Mouse (Mus musculus) heart, adult 8-10 months (tissue): Measurements from ENCODE around the gene Ryr1. TPM values are rescaled to one million over a fixed set of nuclear protein-coding genes. Genes with fewer than 3 reads are reported as not detected.

Experiments used
- DNase-seq: peaks from one replicate; pipeline ENCODE4 v3.0.0; 2022; ENCODE audit warnings: low spot score
- microRNA-seq: library from miRNA; unstranded; fragments of <30 nt; microRNA quantifications from one replicate; pipeline ENCODE4 v1.2.0, GENCODE M21; 2022
- total RNA-seq, 4 experiments: library from RNA; stranded (reverse); gene quantifications; 2 replicates each; pipeline ENCODE4 v1.2.4; 2022

The Ryr1 gene
- total RNA-seq, 4 experiments from 2014 or later: 0.79 to 1.5 (median 0.92) TPM

- peak; percentile 98 for DNase-seq
These were observed 162.9 kb downstream of the Ryr1 start, which contains the start of gene Actn4 for GRCm38 (mm10) chr7:28961927-28962670. Gene Actn4, minus strand, starts transcription at chr7:28962340.

GRCm38 (mm10) chr7:28961584-28961926 is 163.4 kb downstream of the Ryr1 start:
- no peak for DNase-seq

GRCm38 (mm10) chr7:28960354-28961046 is 164.5 kb downstream of the Ryr1 start:
- no peak for DNase-seq

GRCm38 (mm10) chr7:28959505-28960045 is 165.4 kb downstream of the Ryr1 start:
- no peak for DNase-seq

- no peak for DNase-seq
These were observed 166.2 kb downstream of the Ryr1 start for GRCm38 (mm10) chr7:28958770-28959169.

GRCm38 (mm10) chr7:28957997-28958725 is 166.8 kb downstream of the Ryr1 start:
- no peak for DNase-seq

GRCm38 (mm10) chr7:28957286-28957685 is 167.7 kb downstream of the Ryr1 start:
- DNase-seq: no peak

- no peak for DNase-seq
These were observed 168.7 kb downstream of the Ryr1 start for GRCm38 (mm10) chr7:28956270-28956669.

- no peak for DNase-seq
These were observed 169.6 kb downstream of the Ryr1 start for GRCm38 (mm10) chr7:28955295-28955897.

- no peak for DNase-seq
These were observed 170.2 kb downstream of the Ryr1 start for GRCm38 (mm10) chr7:28954773-28955172.

GRCm38 (mm10) chr7:28953476-28954376 is 171.3 kb downstream of the Ryr1 start:
- DNase-seq: no peak

Small RNAs within 50 kb of the gene (microRNA-seq; reads per million reads assigned to microRNA genes)
- not detected for gene Gm44408
- gene Mir1963: not detected

Other genes with a start within 250 kb of the Ryr1 start
- under 1 TPM; 0.12 to 0.32 (median 0.23) TPM for gene Capn12, start 243.8 kb downstream of the Ryr1 start, total RNA-seq
- 10 to 100 TPM; 57.8 to 82.0 (median 75.8) TPM for gene Actn4, start 162.8 kb downstream of the Ryr1 start, total RNA-seq
- gene Eif3k, start 143.3 kb downstream of the Ryr1 start, total RNA-seq: 100 to 1,000 TPM; 152 to 167 (median 158) TPM
- 1 to 10 TPM in 1 of 4 experiments, under 1 TPM in 3; 0.50 to 1.1 (median 0.74) TPM for gene Map4k1, start 143.1 kb downstream of the Ryr1 start, total RNA-seq
- gene Rasgrp4, start 9.7 kb upstream of the Ryr1 start, total RNA-seq: 1 to 10 TPM in 3 of 4 experiments, under 1 TPM in 1; 1.00 to 1.5 (median 1.2) TPM
- 10 to 100 TPM; 10.4 to 12.6 (median 10.8) TPM for gene Fam98c, start 31.1 kb upstream of the Ryr1 start, total RNA-seq
- gene Ggn, start 45.0 kb upstream of the Ryr1 start, total RNA-seq: under 1 TPM in 3 of 4 experiments, not detected in 1; 0.14 to 0.37 (median 0.28) TPM
- under 1 TPM; 0.23 to 0.75 (median 0.52) TPM for gene Spred3, start 45.2 kb upstream of the Ryr1 start, total RNA-seq
- 100 to 1,000 TPM; 116 to 132 (median 121) TPM for gene Psmd8, start 55.5 kb upstream of the Ryr1 start, total RNA-seq
- gene Catsperg1, start 88.9 kb upstream of the Ryr1 start, total RNA-seq: under 1 TPM in 3 of 4 experiments, not detected in 1; 0.24 to 0.34 (median 0.25) TPM
- 1 to 10 TPM; 1.5 to 2.3 (median 2.0) TPM for gene Kcnk6, start 107.3 kb upstream of the Ryr1 start, total RNA-seq
- 10 to 100 TPM; 66.2 to 78.1 (median 70.0) TPM for gene Yif1b, start 113.2 kb upstream of the Ryr1 start, total RNA-seq
- gene 2200002D01Rik, start 123.3 kb upstream of the Ryr1 start, total RNA-seq: 1 to 10 TPM; 1.7 to 3.9 (median 2.6) TPM
- gene Spint2, start 156.7 kb upstream of the Ryr1 start, total RNA-seq: 10 to 100 TPM; 47.3 to 54.5 (median 53.2) TPM
- 10 to 100 TPM in 1 of 4 experiments, 1 to 10 TPM in 3; 5.4 to 10.1 (median 7.1) TPM for gene Ppp1r14a, start 164.1 kb upstream of the Ryr1 start, total RNA-seq
- under 1 TPM in 3 of 4 experiments, not detected in 1; 0.13 to 0.23 (median 0.22) TPM for gene Dpf1, start 178.8 kb upstream of the Ryr1 start, total RNA-seq